Mouse (Mus musculus): Measurements from ENCODE around the gene Mrpl12. TPM values are rescaled to one million over a fixed set of nuclear protein-coding genes. Genes with fewer than 3 reads are reported as not detected.

Gene Mrpl12
- polyA plus RNA-seq, 1 experiment from 2014 or later = 119 TPM

GRCm38 (mm10) chr11:120522581-120522980 lies 38.2 kb downstream of the Mrpl12 start:
- no peak for ATAC-seq

GRCm38 (mm10) chr11:120525959-120526358 lies 41.5 kb downstream of the Mrpl12 start:
- Histone ChIP-seq H3K4me3 (replicated peaks; ENCODE audit: low read length) (no peak overlapping the region), H3K9ac (replicated peaks; ENCODE audit: low read depth, low read length) (no peak overlapping the region), H3K9me3 (ENCODE audit: control insufficient read depth, low read length) (no peaks in the 10 kb centered on the region), H3K4me1 (replicated peaks; ENCODE audit: control insufficient read depth, insufficient read depth, low read length) (peaks cover 8% of the 10 kb centered on the region), H3K27me3 (replicated peaks; ENCODE audit: control insufficient read depth, insufficient read depth, low read length) (peaks cover 29% of the 10 kb centered on the region), H3K27ac (ENCODE audit: low read length) (no peak overlapping the region), H3K36me3 (ENCODE audit: control insufficient read depth, insufficient read depth) (no peaks in the 10 kb centered on the region), H3K4me2 (ENCODE audit: low read length) (no peak overlapping the region)
- WGBS = 83% methylated on average over 2 of the region's 2 CpGs
- no peak for ATAC-seq

More at GRCm38 (mm10) chr11:120522581-120522980, 38.2 kb downstream of the Mrpl12 start:
- Histone ChIP-seq H3K27me3 (replicated peaks; ENCODE audit: control insufficient read depth, insufficient read depth, low read length) (no peaks in the 10 kb centered on the region), H3K4me3 (replicated peaks; ENCODE audit: low read length) (no peak overlapping the region), H3K27ac (ENCODE audit: low read length) (no peak overlapping the region), H3K9me3 (ENCODE audit: control insufficient read depth, low read length) (no peaks in the 10 kb centered on the region), H3K36me3 (ENCODE audit: control insufficient read depth, insufficient read depth) (no peaks in the 10 kb centered on the region), H3K9ac (replicated peaks; ENCODE audit: low read depth, low read length) (no peak overlapping the region), H3K4me1 (replicated peaks; ENCODE audit: control insufficient read depth, insufficient read depth, low read length) (no peaks in the 10 kb centered on the region), H3K4me2 (ENCODE audit: low read length) (no peak overlapping the region)
- 85% methylated on average over 8 of the region's 8 CpGs for WGBS

GRCm38 (mm10) chr11:120527690-120528354 lies 43.4 kb downstream of the Mrpl12 start:
- Histone ChIP-seq H3K27me3 (replicated peaks; ENCODE audit: control insufficient read depth, insufficient read depth, low read length) (peaks cover 44% of the 10 kb centered on the region), H3K36me3 (ENCODE audit: control insufficient read depth, insufficient read depth) (no peaks in the 10 kb centered on the region), H3K9me3 (ENCODE audit: control insufficient read depth, low read length) (no peaks in the 10 kb centered on the region), H3K4me3 (replicated peaks; ENCODE audit: low read length) (no peak overlapping the region), H3K27ac (ENCODE audit: low read length) (no peak overlapping the region), H3K4me1 (replicated peaks; ENCODE audit: control insufficient read depth, insufficient read depth, low read length) (peaks cover 9% of the 10 kb centered on the region), H3K9ac (replicated peaks; ENCODE audit: low read depth, low read length) (no peak overlapping the region), H3K4me2 (ENCODE audit: low read length) (no peak overlapping the region)
- 82% methylated on average over 9 of the region's 9 CpGs for WGBS
- ATAC-seq = no peak

GRCm38 (mm10) chr11:120528903-120529302 lies 44.5 kb downstream of the Mrpl12 start:
- Histone ChIP-seq H3K4me2 (ENCODE audit: low read length) (no peak overlapping the region), H3K4me1 (replicated peaks; ENCODE audit: control insufficient read depth, insufficient read depth, low read length) (peaks cover 9% of the 10 kb centered on the region), H3K9ac (replicated peaks; ENCODE audit: low read depth, low read length) (no peak overlapping the region), H3K27ac (ENCODE audit: low read length) (no peak overlapping the region), H3K4me3 (replicated peaks; ENCODE audit: low read length) (no peak overlapping the region), H3K27me3 (replicated peaks; ENCODE audit: control insufficient read depth, insufficient read depth, low read length) (peaks cover 49% of the 10 kb centered on the region), H3K36me3 (ENCODE audit: control insufficient read depth, insufficient read depth) (no peaks in the 10 kb centered on the region), H3K9me3 (ENCODE audit: control insufficient read depth, low read length) (no peaks in the 10 kb centered on the region)
- ATAC-seq = no peak
- 59% methylated on average over 4 of the region's 4 CpGs for WGBS

GRCm38 (mm10) chr11:120530085-120530964 lies 45.9 kb downstream of the Mrpl12 start, which contains the start of gene Gcgr:
Gcgr (plus strand) TSS chr11:120530699.
- Histone ChIP-seq H3K27me3 (replicated peaks; ENCODE audit: control insufficient read depth, insufficient read depth, low read length) (peaks cover 49% of the 10 kb centered on the region), H3K9ac (replicated peaks; ENCODE audit: low read depth, low read length) (peak within 1 kb of the TSS; percentile 42), H3K4me3 (replicated peaks; ENCODE audit: low read length) (peak within 1 kb of the TSS; percentile 36), H3K4me1 (replicated peaks; ENCODE audit: control insufficient read depth, insufficient read depth, low read length) (peaks cover 9% of the 10 kb centered on the region), H3K9me3 (ENCODE audit: control insufficient read depth, low read length) (no peaks in the 10 kb centered on the region), H3K4me2 (ENCODE audit: low read length) (peak within 1 kb of the TSS; percentile 55), H3K27ac (ENCODE audit: low read length) (no peak within 1 kb of the TSS), H3K36me3 (ENCODE audit: control insufficient read depth, insufficient read depth) (no peaks in the 10 kb centered on the region)
- ATAC-seq = no peak
- whole genome bisulfite sequencing = 7% methylated on average over 57 of the region's 62 CpGs

- 31% methylated on average over 9 of the region's 9 CpGs for WGBS
- ATAC-seq = no peak
These were observed 47.2 kb downstream of the Mrpl12 start for GRCm38 (mm10) chr11:120531646-120532045.

GRCm38 (mm10) chr11:120534093-120534492 lies 49.7 kb downstream of the Mrpl12 start:
- Histone ChIP-seq H3K36me3 (ENCODE audit: control insufficient read depth, insufficient read depth) (no peaks in the 10 kb centered on the region), H3K9me3 (ENCODE audit: control insufficient read depth, low read length) (no peaks in the 10 kb centered on the region), H3K9ac (replicated peaks; ENCODE audit: low read depth, low read length) (no peak overlapping the region), H3K4me2 (ENCODE audit: low read length) (no peak overlapping the region), H3K27me3 (replicated peaks; ENCODE audit: control insufficient read depth, insufficient read depth, low read length) (peaks cover 38% of the 10 kb centered on the region), H3K4me1 (replicated peaks; ENCODE audit: control insufficient read depth, insufficient read depth, low read length) (peaks cover 10% of the 10 kb centered on the region), H3K27ac (ENCODE audit: low read length) (no peak overlapping the region), H3K4me3 (replicated peaks; ENCODE audit: low read length) (no peak overlapping the region)
- 86% methylated on average over 8 of the region's 8 CpGs for WGBS
- ATAC-seq = no peak

More at GRCm38 (mm10) chr11:120531646-120532045, 47.2 kb downstream of the Mrpl12 start:
- Histone ChIP-seq H3K4me3 (replicated peaks; ENCODE audit: low read length) (no peak overlapping the region), H3K9ac (replicated peaks; ENCODE audit: low read depth, low read length) (no peak overlapping the region), H3K9me3 (ENCODE audit: control insufficient read depth, low read length) (no peaks in the 10 kb centered on the region), H3K4me2 (ENCODE audit: low read length) (no peak overlapping the region), H3K27ac (ENCODE audit: low read length) (no peak overlapping the region), H3K36me3 (ENCODE audit: control insufficient read depth, insufficient read depth) (no peaks in the 10 kb centered on the region), H3K27me3 (replicated peaks; ENCODE audit: control insufficient read depth, insufficient read depth, low read length) (peaks cover 49% of the 10 kb centered on the region), H3K4me1 (replicated peaks; ENCODE audit: control insufficient read depth, insufficient read depth, low read length) (peaks cover 9% of the 10 kb centered on the region)

- H3K36me3 ChIP-seq (ENCODE audit: control insufficient read depth, insufficient read depth) = no peaks in the 10 kb centered on the region
- WGBS = 68% methylated on average over 3 of the region's 3 CpGs
- H3K9ac ChIP-seq (replicated peaks; ENCODE audit: low read depth, low read length) = no peak overlapping the region
- no peak overlapping the region for H3K4me2 ChIP-seq (ENCODE audit: low read length)
- peaks cover 28% of the 10 kb centered on the region for H3K27me3 ChIP-seq (replicated peaks; ENCODE audit: control insufficient read depth, insufficient read depth, low read length)
- no peak overlapping the region for H3K4me3 ChIP-seq (replicated peaks; ENCODE audit: low read length)
- H3K9me3 ChIP-seq (ENCODE audit: control insufficient read depth, low read length) = no peaks in the 10 kb centered on the region
- no peak overlapping the region for H3K27ac ChIP-seq (ENCODE audit: low read length)
- no peak for ATAC-seq
- H3K4me1 ChIP-seq (replicated peaks; ENCODE audit: control insufficient read depth, insufficient read depth, low read length) = peaks cover 14% of the 10 kb centered on the region
These were observed 50.7 kb downstream of the Mrpl12 start for GRCm38 (mm10) chr11:120535145-120535544.

- 80% methylated on average over 3 of the region's 3 CpGs for WGBS
- no peaks in the 10 kb centered on the region for H3K9me3 ChIP-seq (ENCODE audit: control insufficient read depth, low read length)
- no peak overlapping the region for H3K27ac ChIP-seq (ENCODE audit: low read length)
- H3K27me3 ChIP-seq (replicated peaks; ENCODE audit: control insufficient read depth, insufficient read depth, low read length) = peaks cover 22% of the 10 kb centered on the region
- H3K36me3 ChIP-seq (ENCODE audit: control insufficient read depth, insufficient read depth) = no peaks in the 10 kb centered on the region
- no peak overlapping the region for H3K4me3 ChIP-seq (replicated peaks; ENCODE audit: low read length)
- no peak for ATAC-seq
- no peak overlapping the region for H3K9ac ChIP-seq (replicated peaks; ENCODE audit: low read depth, low read length)
- H3K4me1 ChIP-seq (replicated peaks; ENCODE audit: control insufficient read depth, insufficient read depth, low read length) = peaks cover 7% of the 10 kb centered on the region
- H3K4me2 ChIP-seq (ENCODE audit: low read length) = no peak overlapping the region
These were observed 51.4 kb downstream of the Mrpl12 start for GRCm38 (mm10) chr11:120535804-120536203.
